Mouse (Mus musculus): ENCODE results near the gene Chd4. TPM values are rescaled to one million over a fixed set of nuclear protein-coding genes. Genes with fewer than 3 reads are reported as not detected.

Chd4 gene
- polyA plus RNA-seq (2014; fragmentation: Illumina TruSeq; extraction: RNeasy Lipid Tissue Mini Kit (QIAGEN cat#74804); ENCODE audit: insufficient read depth, low read depth, low replicate concordance): 28.2 TPM

DNA sequence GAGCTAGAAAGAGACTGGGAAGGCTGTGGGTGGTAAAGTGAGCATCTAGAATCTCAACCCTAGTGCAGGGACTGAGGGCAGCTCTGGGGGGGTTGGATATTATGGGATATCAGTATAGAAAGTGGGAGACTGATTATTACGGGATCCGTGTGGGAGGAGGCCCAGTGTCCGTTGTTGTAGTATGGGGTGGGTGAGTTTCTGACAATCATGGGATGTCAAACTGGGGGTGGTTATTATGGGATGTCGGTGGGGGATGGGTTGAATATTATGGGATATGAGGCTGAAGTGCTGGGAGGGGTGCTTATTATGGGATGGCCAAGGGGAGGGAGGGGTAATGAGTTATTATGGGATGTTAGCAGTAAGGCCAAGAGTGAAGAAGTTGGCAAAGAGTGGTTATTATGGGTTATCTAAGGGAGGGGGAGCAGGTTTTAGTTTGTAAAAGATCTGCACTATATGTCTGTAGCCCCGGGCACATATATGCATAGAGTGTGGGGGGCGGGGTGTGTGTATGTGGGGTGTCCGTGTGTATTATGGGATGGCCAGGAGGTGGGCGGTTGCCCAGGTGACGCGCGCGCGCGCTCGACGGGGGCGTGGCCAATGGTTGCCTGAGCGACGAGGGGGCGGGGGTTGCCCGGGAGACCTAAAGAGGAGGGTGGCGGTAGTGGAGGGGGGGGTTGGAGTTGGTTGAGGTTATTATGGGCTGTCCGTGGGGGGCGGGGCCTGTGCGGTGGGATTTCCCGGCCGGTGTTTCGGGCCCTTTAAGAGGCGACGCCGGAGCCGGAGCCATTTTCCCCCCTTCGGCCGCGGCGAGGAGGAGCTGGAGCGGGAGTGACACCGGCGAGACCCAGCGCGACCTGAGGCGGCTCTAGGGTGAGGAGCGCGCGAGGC, at the start of gene Chd4:
Chd4 (plus strand) TSS at position 591 of the 888 bp plus-strand sequence.

DNA sequence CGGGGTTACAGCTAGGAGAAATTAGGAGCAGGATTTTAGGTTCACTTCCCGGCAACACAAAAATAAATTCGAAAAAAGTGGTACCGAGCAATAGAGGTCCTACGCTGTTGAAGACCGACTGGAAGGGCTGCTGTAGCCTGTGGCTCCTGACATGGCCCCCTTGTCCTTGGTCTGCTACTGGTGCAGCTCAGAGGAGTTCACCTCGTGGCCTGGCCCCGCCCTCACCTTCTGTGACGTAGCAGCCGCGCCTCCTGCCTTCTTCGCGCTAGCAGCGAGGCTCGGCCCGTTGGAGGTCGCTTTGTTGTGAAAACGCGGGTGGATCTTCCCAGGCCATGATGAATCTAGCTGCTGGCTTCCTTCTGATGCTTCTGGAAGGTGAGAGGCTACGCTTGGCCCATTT, 46.1 kb upstream of the Chd4 start, which contains the start of gene Acrbp:
Acrbp (plus strand) TSS at position 12 of the 400 bp plus-strand sequence.

DNA sequence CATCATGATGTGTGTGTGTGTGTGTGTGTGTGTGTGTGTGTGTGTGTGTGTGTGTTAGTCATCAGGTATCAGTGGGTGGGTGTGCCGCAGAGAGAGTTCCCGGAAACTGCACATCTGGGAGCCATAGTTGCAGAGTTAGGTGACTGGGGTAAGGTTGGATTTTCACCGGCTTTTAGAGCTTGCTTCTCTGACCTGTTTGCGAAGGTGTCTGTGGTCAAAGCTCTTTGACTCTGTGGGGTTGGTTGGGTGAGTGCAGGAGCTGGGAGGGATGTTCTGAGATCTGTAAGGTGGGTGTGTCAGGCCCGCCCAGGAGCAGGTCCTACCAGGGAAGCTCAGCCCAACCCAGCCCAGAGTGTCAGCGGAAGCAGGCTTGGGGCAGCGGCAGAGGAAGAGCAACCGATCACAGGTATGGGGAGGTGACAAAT, 28.2 kb upstream of the Chd4 start, which contains the start of gene Lpar5:
Lpar5 (plus strand) TSS at position 350 of the 425 bp plus-strand sequence.

DNA sequence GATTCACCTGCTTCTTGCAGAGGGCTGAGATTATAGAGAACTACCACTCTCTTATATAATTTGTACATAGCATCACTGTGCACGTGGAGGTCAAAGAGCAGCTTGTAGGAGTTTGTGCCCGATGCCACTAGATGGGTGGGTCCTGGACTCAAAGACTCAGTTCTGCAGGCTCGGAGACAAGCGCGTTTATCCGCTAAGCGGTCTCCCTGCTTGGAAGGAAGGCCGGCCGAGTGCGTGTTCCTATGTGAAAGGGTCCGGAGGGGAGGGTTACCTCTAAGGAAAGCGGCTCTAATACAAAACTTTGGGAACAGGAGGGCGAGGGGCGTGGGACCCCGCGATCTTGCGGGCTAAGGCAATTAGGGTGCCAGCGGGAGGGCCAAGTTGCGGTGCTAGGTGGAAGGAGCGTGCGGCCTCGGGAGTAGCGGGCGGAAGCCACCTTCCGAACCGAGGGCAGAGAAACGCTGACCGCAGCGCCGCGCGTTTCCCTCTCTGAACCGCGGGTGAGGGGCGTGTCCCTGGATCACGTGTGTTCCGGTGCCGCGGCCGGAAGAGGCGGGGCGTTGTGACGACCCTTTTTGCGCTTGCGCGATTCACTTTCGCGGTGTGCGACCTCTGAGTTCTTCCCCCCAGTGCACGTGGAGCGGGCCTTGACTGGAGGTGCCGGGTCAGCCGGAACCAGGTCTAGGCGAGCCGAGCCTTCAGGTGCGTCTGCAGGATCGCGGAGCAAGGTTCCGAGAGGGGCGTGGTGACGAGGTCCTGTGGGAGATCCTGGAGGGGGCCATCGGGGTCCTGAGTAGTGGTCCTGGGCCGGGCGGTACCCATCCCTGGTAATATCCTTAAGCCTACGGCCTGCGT, 35.7 kb downstream of the Chd4 start, which contains the start of gene Nop2:
Nop2 (plus strand) TSS at position 608 of the 855 bp plus-strand sequence.

DNA sequence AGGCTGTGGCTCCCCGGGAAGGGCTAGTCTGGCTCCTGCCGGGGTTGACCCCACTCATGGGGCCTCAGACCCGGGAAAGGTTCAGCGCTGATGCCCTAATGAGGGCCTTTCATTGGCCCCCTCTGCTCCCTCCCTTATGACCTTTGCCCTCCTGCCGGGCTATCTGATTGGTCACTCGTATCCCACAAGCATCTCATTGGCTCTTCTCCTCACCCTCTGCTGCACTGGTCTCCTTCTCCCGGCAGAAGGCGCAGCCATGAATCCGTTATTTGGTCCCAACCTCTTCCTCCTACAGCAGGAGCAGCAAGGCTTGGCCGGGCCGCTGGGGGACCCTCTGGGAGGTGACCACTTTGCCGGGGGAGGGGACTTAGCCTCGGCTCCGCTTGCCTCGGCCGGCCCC, 49.2 kb downstream of the Chd4 start, which contains the start of gene Iffo1:
Iffo1 (plus strand) TSS at position 241 of the 400 bp plus-strand sequence.

DNA sequence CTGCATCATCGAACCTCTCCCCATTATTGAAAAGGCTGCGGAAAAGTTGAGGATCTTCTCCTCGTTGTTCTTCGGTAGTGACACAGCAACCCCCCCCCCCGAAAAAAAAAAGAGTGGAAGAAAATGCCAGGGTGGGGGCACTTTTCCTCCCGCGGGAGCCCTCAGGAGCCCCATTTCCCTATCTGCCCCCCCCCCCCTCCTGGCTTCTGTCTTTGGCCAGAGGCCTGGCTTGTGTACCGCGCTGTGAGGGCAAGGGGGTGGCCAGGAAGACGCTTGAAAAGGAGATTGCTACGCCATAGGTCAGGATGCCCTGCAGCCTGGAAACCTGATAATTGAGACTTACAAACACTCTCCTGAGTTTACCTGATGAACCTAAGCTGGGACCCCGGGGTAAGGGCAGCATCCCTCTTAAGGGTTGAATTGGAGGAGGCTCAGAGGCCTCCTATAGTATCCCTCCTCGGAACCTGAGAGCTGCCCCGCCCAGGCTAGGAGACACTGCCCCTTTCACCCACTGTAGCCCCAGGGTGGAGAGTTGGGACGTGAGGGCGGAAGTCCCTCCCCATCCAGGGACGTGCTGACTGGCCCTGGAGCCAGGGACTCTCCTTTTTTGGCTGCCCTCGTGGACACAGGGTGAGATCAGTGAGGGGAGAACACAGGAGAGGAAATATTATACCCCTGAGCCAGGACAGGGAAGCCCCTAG, 70.4 kb downstream of the Chd4 start, which contains the start of gene Gapdh:
Gapdh (minus strand) TSS at position 417 of the 701 bp plus-strand sequence.

Other genes starting within 250 kb of the Chd4 start
- 16.9 TPM for gene P3h3, start 238.2 kb upstream of the Chd4 start, polyA plus RNA-seq (2014; fragmentation: Illumina TruSeq; extraction: RNeasy Lipid Tissue Mini Kit (QIAGEN cat#74804); ENCODE audit: insufficient read depth, low read depth, low replicate concordance)
- gene Gpr162, start 232.0 kb upstream of the Chd4 start, polyA plus RNA-seq (2014; fragmentation: Illumina TruSeq; extraction: RNeasy Lipid Tissue Mini Kit (QIAGEN cat#74804); ENCODE audit: insufficient read depth, low read depth, low replicate concordance): 0.08 TPM
- gene Cd4, start 207.8 kb upstream of the Chd4 start, polyA plus RNA-seq (2014; fragmentation: Illumina TruSeq; extraction: RNeasy Lipid Tissue Mini Kit (QIAGEN cat#74804); ENCODE audit: insufficient read depth, low read depth, low replicate concordance): 2.3 TPM
- gene Lag3, start 184.3 kb upstream of the Chd4 start, polyA plus RNA-seq (2014; fragmentation: Illumina TruSeq; extraction: RNeasy Lipid Tissue Mini Kit (QIAGEN cat#74804); ENCODE audit: insufficient read depth, low read depth, low replicate concordance): 1.4 TPM
- gene Ptms, start 175.9 kb upstream of the Chd4 start, polyA plus RNA-seq (2014; fragmentation: Illumina TruSeq; extraction: RNeasy Lipid Tissue Mini Kit (QIAGEN cat#74804); ENCODE audit: insufficient read depth, low read depth, low replicate concordance): 863 TPM
- 166 TPM for gene Mlf2, start 164.6 kb upstream of the Chd4 start, polyA plus RNA-seq (2014; fragmentation: Illumina TruSeq; extraction: RNeasy Lipid Tissue Mini Kit (QIAGEN cat#74804); ENCODE audit: insufficient read depth, low read depth, low replicate concordance)
- gene Cops7a, start 130.4 kb upstream of the Chd4 start, polyA plus RNA-seq (2014; fragmentation: Illumina TruSeq; extraction: RNeasy Lipid Tissue Mini Kit (QIAGEN cat#74804); ENCODE audit: insufficient read depth, low read depth, low replicate concordance): 66.9 TPM
- 0.85 TPM for gene Pianp, start 99.3 kb upstream of the Chd4 start, polyA plus RNA-seq (2014; fragmentation: Illumina TruSeq; extraction: RNeasy Lipid Tissue Mini Kit (QIAGEN cat#74804); ENCODE audit: insufficient read depth, low read depth, low replicate concordance)
- gene Zfp384, start 86.8 kb upstream of the Chd4 start, polyA plus RNA-seq (2014; fragmentation: Illumina TruSeq; extraction: RNeasy Lipid Tissue Mini Kit (QIAGEN cat#74804); ENCODE audit: insufficient read depth, low read depth, low replicate concordance): 14.9 TPM
- gene Ing4, start 56.2 kb upstream of the Chd4 start, polyA plus RNA-seq (2014; fragmentation: Illumina TruSeq; extraction: RNeasy Lipid Tissue Mini Kit (QIAGEN cat#74804); ENCODE audit: insufficient read depth, low read depth, low replicate concordance): 48.9 TPM
- gene Acrbp, start 46.3 kb upstream of the Chd4 start, polyA plus RNA-seq (2014; fragmentation: Illumina TruSeq; extraction: RNeasy Lipid Tissue Mini Kit (QIAGEN cat#74804); ENCODE audit: insufficient read depth, low read depth, low replicate concordance): 5.7 TPM
- gene Lpar5, start 28.1 kb upstream of the Chd4 start, polyA plus RNA-seq (2014; fragmentation: Illumina TruSeq; extraction: RNeasy Lipid Tissue Mini Kit (QIAGEN cat#74804); ENCODE audit: insufficient read depth, low read depth, low replicate concordance): 0.61 TPM
- gene Nop2, start 35.9 kb downstream of the Chd4 start, polyA plus RNA-seq (2014; fragmentation: Illumina TruSeq; extraction: RNeasy Lipid Tissue Mini Kit (QIAGEN cat#74804); ENCODE audit: insufficient read depth, low read depth, low replicate concordance): 11.0 TPM
- 8.6 TPM for gene Iffo1, start 49.3 kb downstream of the Chd4 start, polyA plus RNA-seq (2014; fragmentation: Illumina TruSeq; extraction: RNeasy Lipid Tissue Mini Kit (QIAGEN cat#74804); ENCODE audit: insufficient read depth, low read depth, low replicate concordance)
- gene Gapdh, start 70.5 kb downstream of the Chd4 start, polyA plus RNA-seq (2014; fragmentation: Illumina TruSeq; extraction: RNeasy Lipid Tissue Mini Kit (QIAGEN cat#74804); ENCODE audit: insufficient read depth, low read depth, low replicate concordance): 405 TPM
- gene Ncapd2, start 95.7 kb downstream of the Chd4 start, polyA plus RNA-seq (2014; fragmentation: Illumina TruSeq; extraction: RNeasy Lipid Tissue Mini Kit (QIAGEN cat#74804); ENCODE audit: insufficient read depth, low read depth, low replicate concordance): 5.2 TPM
- 67.2 TPM for gene Mrpl51, start 95.8 kb downstream of the Chd4 start, polyA plus RNA-seq (2014; fragmentation: Illumina TruSeq; extraction: RNeasy Lipid Tissue Mini Kit (QIAGEN cat#74804); ENCODE audit: insufficient read depth, low read depth, low replicate concordance)
- gene Vamp1, start 119.6 kb downstream of the Chd4 start, polyA plus RNA-seq (2014; fragmentation: Illumina TruSeq; extraction: RNeasy Lipid Tissue Mini Kit (QIAGEN cat#74804); ENCODE audit: insufficient read depth, low read depth, low replicate concordance): 3.8 TPM
- gene Tapbpl, start 135.9 kb downstream of the Chd4 start, polyA plus RNA-seq (2014; fragmentation: Illumina TruSeq; extraction: RNeasy Lipid Tissue Mini Kit (QIAGEN cat#74804); ENCODE audit: insufficient read depth, low read depth, low replicate concordance): 20.4 TPM
- 4.9 TPM for gene Cd27, start 141.0 kb downstream of the Chd4 start, polyA plus RNA-seq (2014; fragmentation: Illumina TruSeq; extraction: RNeasy Lipid Tissue Mini Kit (QIAGEN cat#74804); ENCODE audit: insufficient read depth, low read depth, low replicate concordance)
- gene Tuba3a, start 190.1 kb downstream of the Chd4 start, polyA plus RNA-seq (2014; fragmentation: Illumina TruSeq; extraction: RNeasy Lipid Tissue Mini Kit (QIAGEN cat#74804); ENCODE audit: insufficient read depth, low read depth, low replicate concordance): not detected
- gene Ltbr, start 217.9 kb downstream of the Chd4 start, polyA plus RNA-seq (2014; fragmentation: Illumina TruSeq; extraction: RNeasy Lipid Tissue Mini Kit (QIAGEN cat#74804); ENCODE audit: insufficient read depth, low read depth, low replicate concordance): 66.9 TPM
- gene Scnn1a, start 224.7 kb downstream of the Chd4 start, polyA plus RNA-seq (2014; fragmentation: Illumina TruSeq; extraction: RNeasy Lipid Tissue Mini Kit (QIAGEN cat#74804); ENCODE audit: insufficient read depth, low read depth, low replicate concordance): 82.4 TPM